Mouse (Mus musculus) CD4-positive, CD25-positive, alpha-beta regulatory T cell, adult 4 months (primary cell): Measurements from ENCODE around the gene Gas8. TPM values are rescaled to one million over a fixed set of nuclear protein-coding genes. Genes with fewer than 3 reads are reported as not detected.
"Not testable (repeated sequence)": the region's sequence is repeated elsewhere in the genome, so short reads cannot be mapped to it uniquely, and the experiment has no call there.

ENCODE experiments used
- ATAC-seq: one replicate; pipeline ENCODE4 v1.8.0; 2017
- polyA plus RNA-seq, 2 experiments: library from polyadenylated mRNA; unstranded; fragments of 100-300 nt; shearing (Covaris generic); gene quantifications; one replicate each; pipeline ENCODE4 v1.2.1; 2017

Gene Gas8
- polyA plus RNA-seq, 2 experiments from 2014 or later: 6.5 to 7.4 TPM

- ATAC-seq: no peak
Observed at GRCm38 (mm10) chr8:123515540-123515897, 3.1 kb upstream of the Gas8 start.

- ATAC-seq: no peak
Observed at GRCm38 (mm10) chr8:123516596-123516995, 2.0 kb upstream of the Gas8 start.

- ATAC-seq: no peak
Observed at GRCm38 (mm10) chr8:123518172-123518571, 462 bp upstream of the Gas8 start.

GRCm38 (mm10) chr8:123520048-123520447, 1.4 kb downstream of the Gas8 start:
- not testable (repeated sequence) for ATAC-seq

GRCm38 (mm10) chr8:123527720-123528489, 9.3 kb downstream of the Gas8 start:
- no peak for ATAC-seq

GRCm38 (mm10) chr8:123536242-123536989, 17.8 kb downstream of the Gas8 start:
- no peak for ATAC-seq

- no peak for ATAC-seq
Observed at GRCm38 (mm10) chr8:123536990-123537380, 18.4 kb downstream of the Gas8 start.

- ATAC-seq: not testable (repeated sequence)
Observed at GRCm38 (mm10) chr8:123537641-123538040, 19.0 kb downstream of the Gas8 start.

GRCm38 (mm10) chr8:123564221-123564620, 45.6 kb downstream of the Gas8 start:
- ATAC-seq: not testable (repeated sequence)

- ATAC-seq: not testable (repeated sequence)
Observed at GRCm38 (mm10) chr8:123575386-123575785, 56.8 kb downstream of the Gas8 start.

Other genes starting within 250 kb of the Gas8 start
- 1 to 10 TPM; 5.9 to 7.9 TPM for gene Fanca, start 200.3 kb upstream of the Gas8 start, polyA plus RNA-seq
- gene Spire2, start 186.1 kb upstream of the Gas8 start, polyA plus RNA-seq: not detected
- gene Tcf25, start 145.1 kb upstream of the Gas8 start, polyA plus RNA-seq: 10 to 100 TPM; 83.1 to 91.9 TPM
- gene Mc1r, start 111.7 kb upstream of the Gas8 start, polyA plus RNA-seq: under 1 TPM in 1 of 2 experiments, not detected in 1; 0.17 TPM
- 1 to 10 TPM in 1 of 2 experiments, not detected in 1; 1.2 TPM for gene Tubb3, start 107.4 kb upstream of the Gas8 start, polyA plus RNA-seq
- 10 to 100 TPM in 1 of 2 experiments, 1 to 10 TPM in 1; 6.9 to 14.2 TPM for gene Def8, start 95.3 kb upstream of the Gas8 start, polyA plus RNA-seq
- gene Afg3l1, start 40.9 kb upstream of the Gas8 start, polyA plus RNA-seq: 10 to 100 TPM; 33.8 to 37.5 TPM
- under 1 TPM; 0.55 to 0.58 TPM for gene Dbndd1, start 3.4 kb upstream of the Gas8 start, polyA plus RNA-seq
- under 1 TPM in 1 of 2 experiments, not detected in 1; 0.42 TPM for gene Rhou, start 135.1 kb downstream of the Gas8 start, polyA plus RNA-seq